Mouse (Mus musculus) kidney, adult 8-10 months (tissue): Measurements from ENCODE around the gene Hoxa13.
A peak's percentile ranks its signal among the peaks of the same experiment; 100 is the strongest.

ENCODE experiments used
- DNase-seq, 2 experiments: peaks; one replicate each; pipeline ENCODE4 v3.0.0; 2022

Gene Hoxa13

GRCm38 (mm10) chr6:52208072-52208867, 52.4 kb downstream of the Hoxa13 start, which contains the start of gene Hoxa6:
Gene Hoxa6, minus strand, starts transcription at chr6:52208722.
- peak; percentile 65 to 69 for DNase-seq
